Mouse (Mus musculus): Measurements from ENCODE around the gene Sertad4. TPM values are rescaled to one million over a fixed set of nuclear protein-coding genes. Genes with fewer than 3 reads are reported as not detected.

Gene Sertad4
- total and polyA plus RNA-seq, 2 experiments from 2014 or later: 9.2 to 19.8 TPM

DNA sequence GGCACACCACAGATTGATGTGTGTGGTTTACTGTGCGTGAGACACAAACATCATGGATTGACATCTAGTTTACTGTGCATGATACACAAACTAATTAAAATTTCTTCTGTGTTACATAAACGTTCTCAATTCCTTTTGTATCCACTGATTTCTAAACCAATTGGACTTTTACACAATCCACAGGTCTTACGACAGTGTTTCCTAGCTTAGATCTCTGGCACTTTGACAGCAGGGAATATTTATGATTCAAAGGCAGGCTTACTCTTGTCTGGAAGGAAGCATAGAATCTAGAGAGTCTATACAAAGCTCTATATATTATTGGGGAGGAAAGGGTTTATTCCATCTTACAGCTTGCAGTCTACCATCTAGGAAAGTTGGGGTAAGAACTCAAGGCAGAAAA, 8.9 kb upstream of the Sertad4 start:
- no peaks in the 10 kb centered on the region for H3K4me1 ChIP-seq (ENCODE audit: insufficient read depth, low read length)
- H3K36me3 ChIP-seq (ENCODE audit: insufficient read depth, low read length): no peaks in the 10 kb centered on the region
- WGBS: 79% methylated on average over 3 of the region's 3 CpGs
- no peaks in the 10 kb centered on the region for H3K9me3 ChIP-seq (ENCODE audit: low read length)
- no peak for TF ChIP-seq CTCF (IDR thresholded peaks at IDR 0.05)
- ATAC-seq (ENCODE audit: low FRiP score): no peak
- H3K27ac ChIP-seq (ENCODE audit: low read depth, low read length): no peak overlapping the region
- H3K27me3 ChIP-seq (ENCODE audit: insufficient read depth, low read length): no peaks in the 10 kb centered on the region
- H3K4me2 ChIP-seq (ENCODE audit: low read depth, low read length, poor library complexity, severe bottlenecking): no peak overlapping the region
- no peak overlapping the region for H3K4me3 ChIP-seq (ENCODE audit: low read depth, low read length)
- no peak overlapping the region for H3K9ac ChIP-seq (replicated peaks; ENCODE audit: low read length, poor library complexity, severe bottlenecking)
- DNase-seq (ENCODE audit: low spot score): no peak

DNA sequence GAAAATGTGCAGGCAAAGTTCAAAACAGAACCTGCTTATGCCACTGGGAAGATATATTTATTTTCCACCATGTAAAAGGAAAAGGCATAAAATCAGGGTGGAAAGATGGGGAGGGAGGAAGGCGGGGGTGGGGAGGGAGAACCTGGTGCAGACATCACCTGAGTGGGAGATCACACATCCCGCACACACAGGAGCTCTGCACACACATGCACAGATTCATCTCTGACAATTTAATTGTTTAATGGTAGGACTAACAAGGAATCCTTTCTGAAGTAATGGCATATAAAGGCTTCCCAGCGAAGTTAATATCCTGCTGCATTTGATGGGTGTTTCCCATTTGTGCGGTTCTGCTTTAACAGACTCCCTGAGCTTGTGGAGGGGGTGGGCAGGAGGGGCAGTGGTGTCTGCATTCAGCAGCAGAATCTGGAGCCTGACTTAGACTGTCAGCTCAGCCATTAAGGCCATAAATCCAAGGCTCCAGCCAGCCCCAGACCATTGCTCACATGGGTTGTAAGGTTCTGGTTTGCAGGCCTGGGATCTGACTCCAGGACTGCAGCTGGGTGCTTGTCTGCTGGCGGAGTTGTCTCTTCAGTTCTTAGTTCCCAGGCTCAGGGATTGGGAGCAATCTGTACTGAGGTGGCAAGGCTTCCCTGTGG, 5.9 kb upstream of the Sertad4 start:
- ATAC-seq (ENCODE audit: low FRiP score): no peak
- Histone ChIP-seq H3K9ac (replicated peaks; ENCODE audit: low read length, poor library complexity, severe bottlenecking) (no peak overlapping the region), H3K4me3 (ENCODE audit: low read depth, low read length) (no peak overlapping the region), H3K27me3 (ENCODE audit: insufficient read depth, low read length) (no peaks in the 10 kb centered on the region), H3K27ac (ENCODE audit: low read depth, low read length) (no peak overlapping the region), H3K9me3 (ENCODE audit: low read length) (no peaks in the 10 kb centered on the region), H3K36me3 (ENCODE audit: insufficient read depth, low read length) (no peaks in the 10 kb centered on the region), H3K4me2 (ENCODE audit: low read depth, low read length, poor library complexity, severe bottlenecking) (no peak overlapping the region), H3K4me1 (ENCODE audit: insufficient read depth, low read length) (no peaks in the 10 kb centered on the region)
- no peak for TF ChIP-seq CTCF (IDR thresholded peaks at IDR 0.05)
- WGBS: 71% methylated on average over 5 of the region's 5 CpGs
- DNase-seq (ENCODE audit: low spot score): no peak

DNA sequence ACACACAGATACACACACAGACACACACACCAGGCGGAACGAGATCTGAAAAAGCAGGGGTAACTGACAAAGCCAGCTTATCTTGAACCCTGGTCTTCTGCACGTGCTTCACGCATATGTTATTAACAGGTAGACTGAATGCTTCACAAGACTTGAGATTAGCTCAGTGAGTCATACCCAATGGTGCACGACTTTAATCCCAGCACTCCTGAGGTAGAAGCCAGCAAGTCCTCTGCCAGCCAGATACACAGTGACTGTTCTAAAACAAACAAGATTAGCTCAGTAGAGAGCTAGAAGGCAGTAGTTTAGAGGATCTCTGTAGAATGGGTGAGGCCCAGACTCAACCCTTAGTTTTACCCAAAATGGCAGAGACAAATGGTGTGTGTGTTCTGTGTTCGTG, 4.7 kb upstream of the Sertad4 start:
- no peak for DNase-seq (ENCODE audit: low spot score)
- 59% methylated on average over 6 of the region's 6 CpGs for WGBS
- no peaks in the 10 kb centered on the region for H3K27me3 ChIP-seq (ENCODE audit: insufficient read depth, low read length)

DNA sequence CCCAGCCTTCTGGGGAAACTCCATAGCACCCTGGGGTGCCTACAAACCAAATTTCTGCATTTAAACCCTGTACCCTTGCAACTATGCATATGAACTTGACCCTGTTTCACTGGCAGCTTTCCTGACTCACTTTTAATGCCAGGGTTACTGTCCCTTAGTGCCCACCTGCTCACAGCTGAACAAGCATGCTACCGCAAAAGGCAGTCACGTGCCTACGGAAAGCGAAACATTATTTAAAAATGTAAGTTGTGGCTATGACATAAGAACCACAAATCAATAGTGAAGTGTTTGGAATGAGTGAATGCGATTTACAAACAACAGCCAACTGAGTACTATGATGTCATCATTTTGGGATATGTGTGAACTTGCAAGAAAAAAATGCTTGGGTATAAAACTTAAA, 2.0 kb upstream of the Sertad4 start:
- Histone ChIP-seq H3K27me3 (ENCODE audit: insufficient read depth, low read length) (no peaks in the 10 kb centered on the region), H3K36me3 (ENCODE audit: insufficient read depth, low read length) (no peaks in the 10 kb centered on the region), H3K4me2 (ENCODE audit: low read depth, low read length, poor library complexity, severe bottlenecking) (no peak overlapping the region), H3K9me3 (ENCODE audit: low read length) (no peaks in the 10 kb centered on the region), H3K4me3 (ENCODE audit: low read depth, low read length) (no peak overlapping the region), H3K9ac (replicated peaks; ENCODE audit: low read length, poor library complexity, severe bottlenecking) (no peak overlapping the region), H3K27ac (ENCODE audit: low read depth, low read length) (no peak overlapping the region), H3K4me1 (ENCODE audit: insufficient read depth, low read length) (no peaks in the 10 kb centered on the region; the same call in 1 of the 2 replicates)
- WGBS: 90% methylated on average over 5 of the region's 5 CpGs
- ATAC-seq (ENCODE audit: low FRiP score) (no peak), DNase-seq (ENCODE audit: low spot score) (no peak)
- no peak for TF ChIP-seq CTCF (IDR thresholded peaks at IDR 0.05)

More for the DNA sequence above, 4.7 kb upstream of the Sertad4 start:
- H3K27ac ChIP-seq (ENCODE audit: low read depth, low read length): no peak overlapping the region
- H3K9me3 ChIP-seq (ENCODE audit: low read length): no peaks in the 10 kb centered on the region
- no peaks in the 10 kb centered on the region for H3K4me1 ChIP-seq (ENCODE audit: insufficient read depth, low read length)
- no peaks in the 10 kb centered on the region for H3K36me3 ChIP-seq (ENCODE audit: insufficient read depth, low read length)
- no peak overlapping the region for H3K9ac ChIP-seq (replicated peaks; ENCODE audit: low read length, poor library complexity, severe bottlenecking)
- H3K4me3 ChIP-seq (ENCODE audit: low read depth, low read length): no peak overlapping the region
- no peak overlapping the region for H3K4me2 ChIP-seq (ENCODE audit: low read depth, low read length, poor library complexity, severe bottlenecking)
- TF ChIP-seq CTCF (IDR thresholded peaks at IDR 0.05): no peak
- no peak for ATAC-seq (ENCODE audit: low FRiP score)

- Histone ChIP-seq H3K9me3 (ENCODE audit: low read length) (no peaks in the 10 kb centered on the region), H3K4me3 (ENCODE audit: low read depth, low read length) (no peak overlapping the region), H3K27me3 (ENCODE audit: insufficient read depth, low read length) (no peaks in the 10 kb centered on the region), H3K27ac (ENCODE audit: low read depth, low read length) (no peak overlapping the region), H3K36me3 (ENCODE audit: insufficient read depth, low read length) (no peaks in the 10 kb centered on the region), H3K9ac (replicated peaks; ENCODE audit: low read length, poor library complexity, severe bottlenecking) (no peak overlapping the region), H3K4me1 (ENCODE audit: insufficient read depth, low read length) (peaks cover 5% of the 10 kb centered on the region; the same call in 1 of the 2 replicates), H3K4me2 (ENCODE audit: low read depth, low read length, poor library complexity, severe bottlenecking) (no peak overlapping the region)
- no peak for TF ChIP-seq CTCF (IDR thresholded peaks at IDR 0.05)
- DNase-seq (ENCODE audit: low spot score): no peak
- WGBS: 62% methylated on average over 6 of the region's 6 CpGs
- ATAC-seq (ENCODE audit: low FRiP score): no peak
Measured at GRCm38 (mm10) chr1:192856931-192857330, 1.4 kb upstream of the Sertad4 start.

GRCm38 (mm10) chr1:192856411-192856810, 855 bp upstream of the Sertad4 start:
- no peak for DNase-seq (ENCODE audit: low spot score)
- Histone ChIP-seq H3K9me3 (ENCODE audit: low read length) (no peaks in the 10 kb centered on the region), H3K27ac (ENCODE audit: low read depth, low read length) (no peak overlapping the region), H3K27me3 (ENCODE audit: insufficient read depth, low read length) (no peaks in the 10 kb centered on the region), H3K4me3 (ENCODE audit: low read depth, low read length) (no peak overlapping the region), H3K9ac (replicated peaks; ENCODE audit: low read length, poor library complexity, severe bottlenecking) (no peak overlapping the region), H3K36me3 (ENCODE audit: insufficient read depth, low read length) (no peaks in the 10 kb centered on the region), H3K4me1 (ENCODE audit: insufficient read depth, low read length) (peaks cover 9% of the 10 kb centered on the region), H3K4me2 (ENCODE audit: low read depth, low read length, poor library complexity, severe bottlenecking) (peak overlapping the region; percentile 94; the same call in 1 of the 2 replicates)
- TF ChIP-seq CTCF (IDR thresholded peaks at IDR 0.05): no peak
- WGBS: 22% methylated on average over 10 of the region's 10 CpGs
- no peak for ATAC-seq (ENCODE audit: low FRiP score)
